Mouse (Mus musculus) urinary bladder, postnatal 14 days (tissue): Measurements from ENCODE around the gene Fbxw10.

Experiments used
- DNase-seq: peaks from one replicate; pipeline ENCODE4 v3.0.0; 2021; ENCODE audit warnings: low spot score

The Fbxw10 gene

GRCm38 (mm10) chr11:62846961-62847654 is at the start of gene Fbxw10:
TSS of gene Fbxw10 (plus strand) at chr11:62847069.
- DNase-seq, result no peak

GRCm38 (mm10) chr11:62804119-62804518 is 42.8 kb upstream of the Fbxw10 start:
- peak; percentile 26 for DNase-seq

GRCm38 (mm10) chr11:62807965-62808364 is 38.9 kb upstream of the Fbxw10 start:
- no peak for DNase-seq

DNA sequence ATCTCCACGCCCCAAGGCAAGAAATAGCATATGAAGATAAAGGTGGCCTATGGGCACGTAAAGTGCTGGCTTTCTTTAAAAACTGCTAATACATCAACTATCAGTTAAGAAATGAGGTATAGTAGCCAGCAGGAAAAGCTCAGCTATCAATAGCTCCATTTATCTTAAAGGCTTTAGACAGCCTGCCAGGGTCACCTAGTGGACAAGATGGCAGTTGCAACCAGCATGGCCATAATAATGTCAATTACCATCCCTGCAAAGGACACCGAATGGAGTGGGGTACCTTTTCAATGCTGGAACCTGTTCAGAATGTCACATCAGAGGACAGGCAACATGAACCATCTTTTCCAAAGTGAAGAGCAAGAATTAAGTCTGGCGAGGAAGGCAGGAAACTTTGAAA is 37.7 kb upstream of the Fbxw10 start:
- peak; percentile 50 for DNase-seq

GRCm38 (mm10) chr11:62812268-62812667 is 34.6 kb upstream of the Fbxw10 start:
- DNase-seq, result no peak

- DNase-seq, result no peak
Measured at GRCm38 (mm10) chr11:62813497-62813896, 33.4 kb upstream of the Fbxw10 start.

DNA sequence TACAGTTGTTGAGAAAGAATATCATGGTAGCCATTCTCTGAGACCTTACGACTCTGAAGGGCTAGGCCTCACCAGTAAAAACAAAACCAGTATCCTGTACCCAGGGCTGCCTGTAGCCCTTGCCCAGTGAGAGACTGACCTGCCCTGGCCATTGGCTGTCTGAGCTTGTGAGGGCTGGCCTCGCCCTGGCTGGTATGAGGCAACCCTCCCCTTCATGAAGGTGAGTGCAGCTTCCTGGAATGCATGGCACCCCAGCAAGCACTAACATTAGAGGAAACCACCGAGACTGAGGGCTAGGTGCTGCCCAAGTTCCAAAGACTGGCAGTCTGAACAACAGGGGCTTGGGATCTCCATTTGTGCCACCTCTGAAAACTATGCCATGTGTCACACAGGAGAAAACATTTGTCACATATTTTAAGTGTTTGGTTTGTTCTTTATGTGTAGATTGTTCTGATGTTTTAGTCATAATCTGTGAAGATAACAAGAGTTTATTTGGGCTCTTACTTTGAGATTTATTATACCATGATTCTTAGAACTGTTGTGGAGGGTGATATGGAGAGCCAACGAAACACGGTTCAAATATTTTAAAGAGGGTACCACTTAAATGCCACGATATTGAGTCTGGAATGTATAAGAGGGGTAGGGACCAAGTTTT is 32.8 kb upstream of the Fbxw10 start:
- peak; percentile 57 for DNase-seq

DNA sequence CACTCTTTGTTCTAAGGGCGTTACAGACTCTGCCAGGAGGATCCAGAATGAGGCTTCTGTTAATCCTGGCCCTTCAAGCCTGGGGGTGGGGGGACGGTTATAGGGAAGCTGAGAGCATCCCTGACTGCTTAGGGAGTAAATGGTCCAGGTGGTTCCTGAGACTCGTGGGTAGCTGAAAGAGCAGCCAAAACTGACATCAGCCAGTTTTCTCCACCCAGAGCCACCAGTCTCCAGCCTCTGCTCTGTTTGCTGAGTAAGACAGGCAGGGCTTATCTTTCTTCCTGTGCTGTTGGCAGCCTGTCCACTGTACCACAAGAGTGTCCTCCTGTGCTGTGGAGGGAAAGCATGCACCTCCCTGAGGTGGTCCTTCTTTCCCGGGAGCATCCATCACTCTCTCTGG is 32.2 kb upstream of the Fbxw10 start:
- no peak for DNase-seq

DNA sequence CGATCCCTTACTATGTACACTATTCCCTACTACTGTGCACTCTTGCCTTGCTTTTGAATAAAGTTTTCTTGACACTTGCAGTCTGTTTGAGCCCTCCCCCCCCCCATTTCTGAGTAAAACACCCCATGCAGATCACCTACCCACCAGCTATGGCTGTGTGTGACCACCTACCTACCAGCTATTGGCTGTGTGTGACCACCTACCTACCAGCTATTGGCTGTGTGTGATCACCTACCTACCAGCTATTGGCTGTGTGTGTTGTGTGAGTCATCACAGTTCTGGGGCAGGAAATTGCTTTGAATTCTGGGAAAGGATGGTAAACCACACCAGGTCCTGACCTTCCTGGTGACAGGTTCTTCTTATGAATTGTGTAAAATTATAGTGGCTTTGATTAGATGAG is 31.4 kb upstream of the Fbxw10 start:
- DNase-seq, result no peak

GRCm38 (mm10) chr11:62816591-62816990 is 30.3 kb upstream of the Fbxw10 start:
- DNase-seq, result no peak

GRCm38 (mm10) chr11:62819059-62819686 is 27.7 kb upstream of the Fbxw10 start:
- no peak for DNase-seq

GRCm38 (mm10) chr11:62820059-62820541 is 26.8 kb upstream of the Fbxw10 start, which contains the start of gene Trim16:
TSS of gene Trim16 (plus strand) at chr11:62820231.
- DNase-seq, result peak; percentile 81

DNA sequence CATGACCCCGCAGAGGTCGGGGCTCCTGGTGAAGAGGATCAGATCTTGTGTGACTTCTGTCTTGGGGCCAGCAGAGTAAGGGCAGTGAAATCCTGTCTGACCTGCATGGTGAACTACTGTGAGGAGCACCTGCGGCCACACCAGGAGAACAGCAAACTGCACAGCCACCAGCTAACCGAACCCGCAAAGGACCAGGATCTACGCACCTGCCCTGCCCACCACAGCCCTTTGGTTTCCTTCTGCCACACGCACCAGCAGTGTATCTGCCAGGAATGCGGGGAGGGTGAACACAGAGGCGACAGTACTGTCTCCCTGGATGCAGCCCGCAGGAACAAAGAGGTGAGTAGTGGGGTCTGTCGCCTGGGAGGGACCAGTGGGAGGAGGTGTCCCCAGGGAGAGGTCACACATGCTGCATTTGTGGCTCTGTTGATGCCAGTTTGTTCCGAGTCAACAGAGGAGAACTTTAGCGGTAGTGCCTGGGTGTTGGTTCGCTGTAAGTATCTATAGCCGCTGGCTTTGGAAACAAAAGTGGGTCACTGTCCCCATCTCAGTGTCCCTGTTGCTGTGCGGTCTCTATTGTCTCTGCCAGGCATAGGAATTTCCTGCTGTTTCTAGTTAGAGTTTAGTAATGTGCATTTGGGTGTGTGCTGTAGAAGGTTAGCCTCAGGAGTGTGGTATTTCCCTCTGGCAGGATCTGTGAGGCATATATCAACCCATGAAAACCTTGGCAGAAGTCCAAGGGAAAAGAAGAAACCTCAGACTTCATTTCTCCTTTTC is 26.0 kb upstream of the Fbxw10 start:
- DNase-seq, result peak; percentile 29

GRCm38 (mm10) chr11:62821893-62822292 is 25.0 kb upstream of the Fbxw10 start:
- peak; percentile 41 for DNase-seq

- DNase-seq, result peak; percentile 34
Measured at GRCm38 (mm10) chr11:62824211-62824610, 22.7 kb upstream of the Fbxw10 start.

DNA sequence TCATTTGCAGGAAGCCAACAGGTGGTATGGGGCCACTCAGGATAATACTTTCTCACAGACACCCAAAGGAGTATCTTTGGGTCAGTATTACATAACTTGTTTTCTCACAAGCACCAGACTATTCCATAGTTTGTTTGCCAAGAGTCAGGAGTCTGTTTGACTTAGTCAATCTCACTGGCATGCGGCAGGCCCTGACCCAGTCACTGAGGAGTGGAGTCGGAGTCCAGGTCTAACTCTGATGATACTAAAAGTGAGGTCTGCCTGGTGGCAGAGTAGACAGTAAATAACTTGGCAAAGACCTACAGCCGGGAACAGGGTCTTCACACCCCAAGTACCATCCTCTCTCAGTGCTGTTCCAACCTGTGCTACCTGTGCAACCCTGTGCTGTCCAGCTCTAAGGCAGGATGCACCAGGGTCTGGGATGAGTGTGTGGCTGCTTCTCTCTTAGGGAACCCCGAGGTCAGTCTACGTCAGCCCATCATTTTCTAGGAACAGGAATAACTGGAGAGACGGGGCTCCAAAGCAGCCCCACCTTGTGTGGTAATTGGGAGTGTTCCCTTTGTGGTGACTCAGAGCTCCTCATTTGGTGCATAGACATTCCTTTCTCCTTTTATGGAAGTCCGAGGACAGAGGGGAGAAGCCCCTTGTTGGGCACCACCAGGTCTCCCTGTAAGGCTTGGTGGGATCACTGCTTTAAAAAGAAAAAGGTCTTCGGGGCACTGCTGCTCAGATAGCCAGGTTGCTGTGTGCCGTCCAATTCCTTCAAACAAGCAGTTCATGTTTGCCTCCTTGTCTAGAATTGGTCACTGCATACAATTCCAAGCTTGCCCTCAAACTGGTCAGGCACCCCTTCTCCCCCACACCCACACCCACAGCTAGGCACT is 21.4 kb upstream of the Fbxw10 start:
- peak; percentile 65 for DNase-seq

- DNase-seq, result peak; percentile 46
Measured at GRCm38 (mm10) chr11:62826106-62826733, 20.6 kb upstream of the Fbxw10 start.

DNA sequence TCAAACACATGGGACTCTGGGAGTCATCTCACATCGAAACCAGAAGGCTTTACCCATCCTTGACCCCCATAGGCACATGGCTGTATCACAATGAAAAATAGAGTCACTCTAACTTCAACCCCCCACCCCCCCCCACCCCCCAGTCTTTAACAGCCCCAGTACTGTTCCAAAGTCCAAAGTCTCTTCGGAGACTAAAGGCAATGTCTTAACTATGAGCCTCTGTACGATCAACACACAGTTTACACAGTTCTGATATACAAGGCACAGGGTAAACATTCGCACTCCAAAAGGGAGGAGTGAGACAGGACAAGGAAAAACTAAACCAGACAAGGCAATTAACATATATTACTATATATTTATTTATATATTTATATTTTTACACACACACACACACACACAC is 19.7 kb upstream of the Fbxw10 start:
- DNase-seq, result no peak

DNA sequence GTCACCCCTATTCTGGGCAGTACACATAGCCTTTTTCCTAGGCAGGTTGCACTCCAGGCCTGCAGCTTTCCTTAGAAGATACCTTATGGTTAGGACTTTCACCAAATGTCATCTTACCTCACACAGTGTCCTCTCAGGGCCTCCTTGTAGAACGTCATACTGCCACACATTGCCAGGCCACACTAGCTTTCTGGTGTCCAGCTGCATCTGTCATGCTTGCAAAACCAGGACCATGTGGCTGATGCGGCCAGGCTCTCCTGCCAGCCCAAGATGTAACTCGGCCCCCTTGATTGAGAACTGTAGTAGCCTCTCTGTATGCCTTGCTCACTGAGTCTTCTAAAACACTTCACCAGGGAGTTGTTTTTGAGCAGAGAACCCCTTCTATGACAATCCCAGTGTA is 19.0 kb upstream of the Fbxw10 start:
- DNase-seq, result no peak

GRCm38 (mm10) chr11:62830387-62830786 is 16.5 kb upstream of the Fbxw10 start:
- DNase-seq, result no peak

DNA sequence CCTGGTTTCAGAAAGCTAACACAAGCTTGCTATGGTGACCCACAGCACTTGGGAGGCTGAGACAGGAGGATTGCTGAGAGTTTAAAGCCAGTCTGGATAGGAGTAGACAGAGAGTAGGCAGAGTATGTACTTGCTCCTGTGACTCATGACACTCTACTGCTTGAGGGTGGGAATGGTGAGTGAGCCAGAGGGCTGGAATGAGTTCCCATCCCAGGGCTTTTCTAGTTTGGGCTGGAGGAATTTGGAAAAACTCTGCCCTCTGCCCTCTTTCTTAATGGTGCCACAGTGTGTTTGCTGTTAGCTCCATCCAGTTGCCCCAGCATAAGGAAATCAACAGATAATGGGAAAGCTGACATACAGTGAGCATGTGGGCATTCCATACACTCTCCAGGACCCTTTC is 15.0 kb upstream of the Fbxw10 start:
- no peak for DNase-seq
